Mouse (Mus musculus): ENCODE results near the gene Cwc27.

Gene Cwc27

GRCm38 (mm10) chr13:104779104-104779670 lies 37.8 kb downstream of the Cwc27 start:
- DNase-seq (ENCODE audit: low read depth, low spot score): no peak

DNA sequence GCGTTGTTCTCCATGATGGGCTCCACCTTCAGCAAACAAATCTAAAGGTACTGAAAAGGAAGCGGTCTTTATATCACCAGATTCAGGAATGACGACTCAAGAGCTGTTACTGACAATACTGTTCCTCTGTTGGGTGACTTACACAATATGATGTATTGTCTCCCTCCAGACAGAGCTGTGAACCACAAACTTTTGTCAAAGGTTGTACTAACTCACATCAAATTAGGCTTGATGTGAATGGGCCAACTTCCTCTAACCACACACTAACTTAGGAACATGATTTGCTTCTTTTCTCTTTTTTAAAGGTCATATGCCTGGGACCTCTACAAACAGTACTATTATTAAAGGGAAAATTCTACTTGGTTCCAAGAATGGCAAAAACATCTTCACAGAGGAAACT lies 53.7 kb downstream of the Cwc27 start:
- DNase-seq (ENCODE audit: low read depth, low spot score): no peak

DNA sequence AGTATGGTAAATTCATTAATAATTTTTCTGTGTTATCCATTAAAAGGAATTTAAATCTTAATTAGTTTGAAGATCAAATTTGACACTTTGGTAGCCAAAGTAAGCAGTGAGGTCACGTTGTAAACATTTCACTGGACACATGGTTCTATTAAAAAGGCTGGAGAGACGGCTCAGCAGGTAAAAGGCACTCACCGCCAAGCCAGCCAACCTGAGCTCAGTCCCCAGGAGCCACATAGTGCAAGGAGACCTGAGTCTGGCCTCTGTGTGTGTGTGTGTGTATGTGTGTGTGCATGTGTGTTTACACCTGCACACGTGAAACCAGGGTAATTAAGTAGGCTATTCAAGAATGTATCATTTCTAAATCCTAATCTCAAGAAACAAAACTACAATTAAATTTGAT lies 54.5 kb downstream of the Cwc27 start:
- no peak for DNase-seq (ENCODE audit: low read depth, low spot score)

GRCm38 (mm10) chr13:104759381-104759780 lies 57.6 kb downstream of the Cwc27 start:
- DNase-seq (ENCODE audit: low read depth, low spot score): no peak

- DNase-seq (ENCODE audit: low read depth, low spot score): no peak
Measured at GRCm38 (mm10) chr13:104747032-104747431, 69.9 kb downstream of the Cwc27 start.

GRCm38 (mm10) chr13:104742866-104743265 lies 74.1 kb downstream of the Cwc27 start:
- no peak for DNase-seq (ENCODE audit: low read depth, low spot score)

- no peak for DNase-seq (ENCODE audit: low read depth, low spot score)
Measured at GRCm38 (mm10) chr13:104729261-104730046, 87.5 kb downstream of the Cwc27 start.

GRCm38 (mm10) chr13:104727681-104728080 lies 89.3 kb downstream of the Cwc27 start:
- no peak for DNase-seq (ENCODE audit: low read depth, low spot score)

GRCm38 (mm10) chr13:104720133-104720532 lies 96.8 kb downstream of the Cwc27 start:
- no peak for DNase-seq (ENCODE audit: low read depth, low spot score)

GRCm38 (mm10) chr13:104694612-104695355 lies 122.2 kb downstream of the Cwc27 start:
- peak; percentile 22 for DNase-seq (ENCODE audit: low read depth, low spot score)

DNA sequence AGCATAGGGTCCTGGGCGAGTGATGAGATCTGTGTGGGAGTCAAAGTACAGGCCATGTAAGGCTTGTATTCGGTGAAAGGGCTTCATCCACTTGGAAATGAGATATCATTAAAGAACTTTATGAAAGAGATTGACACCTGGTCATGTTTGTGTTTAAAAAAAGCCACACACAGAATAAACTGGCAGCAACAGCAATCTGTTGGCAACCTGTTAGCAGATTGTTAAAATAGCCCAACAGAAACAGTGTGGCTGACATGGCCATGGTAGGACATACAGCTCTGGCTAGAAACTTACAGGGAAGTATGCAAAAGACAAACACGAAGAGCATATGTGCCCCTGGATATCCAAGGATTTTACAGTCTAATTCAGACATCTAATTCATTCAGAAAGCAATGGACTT lies 124.2 kb downstream of the Cwc27 start:
- no peak for DNase-seq (ENCODE audit: low read depth, low spot score)

DNA sequence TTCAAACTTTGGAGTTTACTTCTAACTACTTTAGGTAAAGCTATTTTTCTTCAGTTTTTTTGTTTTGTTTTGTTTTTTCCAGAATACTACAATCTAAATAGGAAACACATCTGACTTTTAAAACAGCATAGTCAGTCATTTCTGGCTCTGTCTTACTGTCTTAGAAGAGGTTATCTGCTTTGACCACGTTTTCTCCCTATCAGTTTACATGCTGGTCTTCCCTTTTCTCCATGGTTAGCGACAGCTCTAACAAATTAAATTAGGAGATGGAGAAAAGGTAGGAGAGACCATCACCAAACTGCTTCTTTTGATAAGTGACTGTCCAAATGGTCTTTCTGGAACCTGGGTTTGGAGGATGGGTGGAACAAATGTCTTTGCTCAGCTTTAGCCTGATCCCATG lies 131.4 kb downstream of the Cwc27 start:
- no peak for DNase-seq (ENCODE audit: low read depth, low spot score)

DNA sequence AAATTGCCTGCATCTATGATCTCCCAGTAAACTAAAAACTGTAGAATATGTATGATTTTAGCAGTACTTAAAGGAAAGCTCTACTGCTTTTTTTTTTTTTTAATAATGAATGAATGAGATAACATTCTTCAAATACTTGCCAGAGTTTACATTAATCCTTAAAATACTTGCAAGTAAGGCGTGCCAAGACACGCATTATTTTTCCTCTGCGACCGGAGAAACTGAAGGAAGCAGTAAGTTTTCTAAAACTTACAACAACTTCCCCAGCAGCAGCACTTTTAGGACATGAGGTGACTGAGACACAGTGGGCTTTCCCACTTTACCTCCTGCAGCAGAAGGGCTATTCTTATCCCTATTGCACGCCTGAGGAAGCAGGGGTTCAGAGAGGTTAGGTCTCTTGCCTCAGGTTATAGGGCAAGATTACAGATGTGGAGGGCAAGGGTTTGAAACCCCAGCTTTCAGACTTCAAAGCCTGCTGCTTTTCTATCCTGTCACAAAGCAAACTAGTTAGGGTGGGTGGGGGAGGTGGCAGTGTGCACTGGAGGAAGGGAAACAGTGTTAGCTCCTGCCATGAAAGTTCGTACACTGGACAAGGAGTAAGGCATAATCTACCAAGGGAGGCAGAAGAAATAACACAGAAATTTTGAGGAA lies 132.5 kb downstream of the Cwc27 start:
- DNase-seq (ENCODE audit: low read depth, low spot score): no peak

- peak; percentile 22 for DNase-seq (ENCODE audit: low read depth, low spot score)
Measured at GRCm38 (mm10) chr13:104681212-104681611, 135.7 kb downstream of the Cwc27 start.

- DNase-seq (ENCODE audit: low read depth, low spot score): no peak
Measured at GRCm38 (mm10) chr13:104661188-104661587, 155.8 kb downstream of the Cwc27 start.

DNA sequence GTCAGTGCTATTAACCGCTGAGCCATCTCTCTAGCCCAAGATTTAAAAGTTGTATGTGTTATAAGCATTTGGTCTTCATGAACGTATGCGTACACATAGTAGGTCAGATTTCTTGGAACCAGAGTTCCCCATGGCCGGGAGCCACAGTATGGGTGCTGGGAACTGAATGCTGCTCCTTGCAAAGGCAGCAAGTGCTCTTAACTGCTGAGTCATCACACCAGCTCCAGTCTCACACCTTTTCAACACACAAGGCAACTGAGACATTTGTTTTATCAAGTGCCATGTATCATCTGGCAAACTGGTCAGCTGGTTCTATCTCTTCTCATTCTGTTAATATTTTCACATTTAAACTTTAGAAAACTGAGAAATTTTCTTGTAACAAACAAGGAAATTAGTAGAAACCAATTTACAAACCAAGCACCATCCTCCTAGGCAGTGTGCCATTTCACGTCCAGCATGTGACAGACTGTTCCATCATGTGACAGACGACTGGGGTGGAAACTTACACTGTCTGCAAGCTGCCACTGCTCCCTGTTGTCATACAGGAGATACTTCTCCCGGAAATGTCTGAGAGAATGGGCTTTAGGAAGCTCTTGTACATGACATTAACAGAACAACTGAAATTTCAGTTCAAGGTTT lies 156.8 kb downstream of the Cwc27 start:
- no peak for DNase-seq (ENCODE audit: low read depth, low spot score)

DNA sequence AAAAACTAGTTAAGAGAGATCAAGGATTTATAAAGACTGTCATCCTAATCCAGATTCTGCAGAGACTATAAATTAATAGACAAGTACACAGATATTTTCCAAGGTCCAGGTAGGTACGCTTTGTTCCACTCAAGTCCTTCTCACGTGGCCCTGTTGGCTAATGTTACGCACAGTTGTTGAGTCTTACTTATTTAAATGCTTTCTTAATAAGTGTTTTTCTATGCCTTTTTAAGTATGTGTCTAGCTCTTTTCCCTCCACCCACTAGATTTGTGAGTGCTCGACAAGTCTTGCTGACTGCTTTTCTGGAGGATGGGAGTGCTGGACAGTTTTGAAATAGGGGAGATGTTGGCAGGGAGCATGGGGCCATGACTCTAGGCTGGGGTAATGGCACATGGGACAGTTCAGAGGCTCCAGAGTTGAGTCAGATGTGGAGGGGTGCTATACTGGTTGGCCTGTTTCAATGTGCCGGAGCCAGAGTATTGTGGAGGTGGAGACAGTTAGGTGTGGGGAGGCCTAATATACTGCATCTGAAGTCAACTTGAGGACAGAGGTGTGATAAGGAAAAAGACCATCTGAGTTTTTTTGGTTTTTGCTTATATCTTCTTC lies 160.2 kb downstream of the Cwc27 start:
- DNase-seq (ENCODE audit: low read depth, low spot score): no peak

- no peak for DNase-seq (ENCODE audit: low read depth, low spot score)
Measured at GRCm38 (mm10) chr13:104655137-104655536, 161.8 kb downstream of the Cwc27 start.

DNA sequence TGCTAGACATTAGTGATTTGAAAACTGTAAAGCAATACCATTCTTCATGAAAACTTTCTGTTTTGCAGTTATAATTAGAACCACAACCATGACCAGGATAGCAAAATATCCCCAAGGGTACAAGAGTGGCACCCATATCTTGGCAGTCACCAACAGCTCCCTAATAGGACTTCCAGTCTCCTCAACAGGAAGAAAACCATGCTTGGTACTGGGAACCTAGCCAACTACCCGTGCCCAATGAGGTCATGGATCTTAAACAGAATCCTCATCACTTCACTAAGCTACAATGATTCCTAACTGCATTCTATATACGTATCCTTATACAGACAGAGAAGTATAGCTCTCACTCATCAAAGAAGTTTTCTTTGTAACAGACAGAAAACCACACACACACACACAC lies 165.2 kb downstream of the Cwc27 start:
- no peak for DNase-seq (ENCODE audit: low read depth, low spot score)

GRCm38 (mm10) chr13:104650654-104651053 lies 166.3 kb downstream of the Cwc27 start:
- no peak for DNase-seq (ENCODE audit: low read depth, low spot score)

DNA sequence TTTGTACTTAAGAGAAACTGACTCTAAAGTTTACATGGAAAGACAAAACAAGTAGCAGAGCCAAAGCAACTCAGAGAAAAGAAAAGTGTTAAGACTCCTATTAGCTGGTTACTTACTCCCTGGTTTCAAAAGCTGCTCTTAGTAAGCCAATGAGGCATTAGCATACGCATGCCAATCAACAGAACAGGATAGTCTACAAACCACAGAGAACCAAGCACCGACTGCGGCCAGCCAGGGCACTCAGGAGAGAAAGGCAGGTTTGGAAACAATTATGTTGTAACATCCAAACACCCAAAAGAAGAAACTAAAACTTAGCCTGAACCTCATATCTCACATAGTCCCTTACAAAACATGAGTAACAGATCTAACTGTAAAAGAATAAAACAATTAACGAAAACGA lies 166.8 kb downstream of the Cwc27 start:
- no peak for DNase-seq (ENCODE audit: low read depth, low spot score)
